22 mouse cellular contexts compared by ENCODE assay signal in genomic region chr13:56280356-56280755, GRCm38 (mm10). TPM values are rescaled to one million over a fixed set of nuclear protein-coding genes. Genes with fewer than 3 reads are reported as not detected.
DNase-seq lines count a peak whose midpoint lies in the region; ATAC-seq and TF ChIP-seq lines count a peak whose summit lies in the region.
"Had no signal": no experiment of that assay in that cellular context is flagged by ENCODE, and none has a peak within 500 bp of the region (broad histone marks: within the 10 kb centered on the region; RNA-seq: fewer than 3 reads in every experiment).

No protein-coding gene starts in this region.

- no peak overlapping the region for H3K9ac ChIP-seq in liver, embryonic 14.5 days (replicated peaks)
- no peak overlapping the region for H3K9ac ChIP-seq in liver, embryonic 12.5 days
- H3K9ac ChIP-seq in ES-E14 (ENCODE audit: insufficient read depth, low read depth, low read length, poor library complexity, severe bottlenecking) = no peak overlapping the region
- H3K9ac ChIP-seq: forebrain, embryonic 15.5 days; hindbrain, embryonic 15.5 days; limb, embryonic 15.5 days; neural tube, embryonic 15.5 days had no signal

- no peak overlapping the region for H3K4me3 ChIP-seq in gastrocnemius, adult 2 months
- H3K4me3 ChIP-seq in liver, embryonic 14.5 days (ENCODE audit: insufficient read depth in 1 of 2, low read depth in 2 of 2, low read length in 2 of 2) = no peak overlapping the region
- no peak overlapping the region for H3K4me3 ChIP-seq in liver, embryonic 12.5 days
- no peak overlapping the region for H3K4me3 ChIP-seq in ES-E14 (ENCODE audit: insufficient read depth in 1 of 2, low read depth in 1 of 2, low read length in 2 of 2, poor library complexity in 1 of 2, severe bottlenecking in 1 of 2)
- H3K4me3 ChIP-seq: forebrain, embryonic 15.5 days; hindbrain, embryonic 15.5 days; limb, embryonic 15.5 days; midbrain, embryonic 10.5 days; neural tube, embryonic 15.5 days had no signal

- TF ChIP-seq CTCF in gastrocnemius, adult 2 months (IDR thresholded peaks at IDR 0.05) = peak; percentile 38
- peak; percentile 40; the same call in 1 of the 2 replicates for TF ChIP-seq CTCF in liver, embryonic 14.5 days (IDR thresholded peaks at IDR 0.05; ENCODE audit: low read depth)

- in situ Hi-C loops in ES-E14 (cut with MboI; ENCODE audit: low sequenced_read_pairs in 2 of 2, unreplicated experiment in 2 of 2) = loop anchor here (5.0 to 25.0 kb wide), 2 partner anchors 147 to 157 kb away; partner anchors contain the start of genes Gm3045 (in 2 of the 2) and Slc25a48 (in 1 of the 2)

- no peak for TF ChIP-seq EP300 in liver, embryonic 14.5 days (IDR thresholded peaks at IDR 0.05; ENCODE audit: low read depth)

- no peak for ATAC-seq in liver, embryonic 14.5 days (ENCODE audit: insufficient read depth)
- ATAC-seq in liver, embryonic 12.5 days = no peak
- ATAC-seq: forebrain, embryonic 15.5 days had no signal

- no peak overlapping the region for H3K27ac ChIP-seq in gastrocnemius, adult 2 months
- no peak overlapping the region for H3K27ac ChIP-seq in liver, embryonic 14.5 days
- no peak overlapping the region for H3K27ac ChIP-seq in liver, embryonic 12.5 days
- H3K27ac ChIP-seq in ES-E14 (ENCODE audit: insufficient read depth, low read depth, low read length, poor library complexity, severe bottlenecking) = no peak overlapping the region
- H3K27ac ChIP-seq: forebrain, embryonic 15.5 days; hindbrain, embryonic 15.5 days; limb, embryonic 15.5 days; midbrain, embryonic 10.5 days; neural tube, embryonic 15.5 days had no signal

- no peak overlapping the region for H3K4me2 ChIP-seq in liver, embryonic 14.5 days (ENCODE audit: low read depth)
- H3K4me2 ChIP-seq in liver, embryonic 12.5 days = no peak overlapping the region
- H3K4me2 ChIP-seq: forebrain, embryonic 15.5 days; hindbrain, embryonic 15.5 days; limb, embryonic 15.5 days; neural tube, embryonic 15.5 days had no signal

- no peaks in the 10 kb centered on the region for H3K9me3 ChIP-seq in liver, embryonic 14.5 days (ENCODE audit: control insufficient read depth, low read length)
- H3K9me3 ChIP-seq in liver, embryonic 12.5 days (replicated peaks) = no peaks in the 10 kb centered on the region
- H3K9me3 ChIP-seq in ES-E14 (ENCODE audit: control insufficient read depth, insufficient read depth, low read depth, low read length) = no peaks in the 10 kb centered on the region
- H3K9me3 ChIP-seq: forebrain, embryonic 15.5 days; hindbrain, embryonic 15.5 days; limb, embryonic 15.5 days; midbrain, embryonic 10.5 days; neural tube, embryonic 15.5 days had no signal

- intact Hi-C loops in gastrocnemius, adult 2 months (cut with DNase I) = no loop called here

- no peaks in the 10 kb centered on the region for H3K36me3 ChIP-seq in liver, embryonic 14.5 days (replicated peaks; ENCODE audit: control insufficient read depth, insufficient read depth, low read depth)
- H3K36me3 ChIP-seq in liver, embryonic 12.5 days = no peaks in the 10 kb centered on the region
- no peaks in the 10 kb centered on the region for H3K36me3 ChIP-seq in ES-E14 (ENCODE audit: control insufficient read depth, insufficient read depth, low read length, poor library complexity, severe bottlenecking)
- H3K36me3 ChIP-seq: forebrain, embryonic 15.5 days; hindbrain, embryonic 15.5 days; limb, embryonic 15.5 days; midbrain, embryonic 10.5 days; neural tube, embryonic 15.5 days had no signal

- H3K4me1 ChIP-seq in liver, embryonic 14.5 days (replicated peaks; ENCODE audit: control insufficient read depth in 2 of 2, insufficient read depth in 2 of 2, low read length in 1 of 2) = no peaks in the 10 kb centered on the region
- no peaks in the 10 kb centered on the region for H3K4me1 ChIP-seq in liver, embryonic 12.5 days
- no peaks in the 10 kb centered on the region for H3K4me1 ChIP-seq in ES-E14 (ENCODE audit: control insufficient read depth in 2 of 2, insufficient read depth in 2 of 2, low read length in 2 of 2, poor library complexity in 1 of 2)
- H3K4me1 ChIP-seq: forebrain, embryonic 15.5 days; hindbrain, embryonic 15.5 days; limb, embryonic 15.5 days; neural tube, embryonic 15.5 days had no signal

- no peaks in the 10 kb centered on the region for H3K27me3 ChIP-seq in liver, embryonic 14.5 days (ENCODE audit: control insufficient read depth, insufficient read depth, low read length)
- no peaks in the 10 kb centered on the region for H3K27me3 ChIP-seq in liver, embryonic 12.5 days (replicated peaks)
- H3K27me3 ChIP-seq: forebrain, embryonic 15.5 days; hindbrain, embryonic 15.5 days; limb, embryonic 15.5 days; neural tube, embryonic 15.5 days had no signal

- DNase-seq in gastrocnemius, adult 2 months = no peak
- DNase-seq in gastrocnemius, postnatal 10 days = no peak
- DNase-seq in liver, embryonic 14.5 days (ENCODE audit: low read depth in 3 of 3, low spot score in 3 of 3) = no peak
- DNase-seq in ES-E14 (ENCODE audit: low read depth, low spot score) (peak; percentile 22), adipocyte (ENCODE audit: low spot score) (no peak)
- DNase-seq in induced T-regulatory cell, adult 2 months (ENCODE audit: low read depth) = peak; percentile 35
- DNase-seq in adrenal gland, postnatal 4 days (ENCODE audit: low spot score in 2 of 2) = no peak
- DNase-seq: adrenal gland, adult 2 months; cerebellum, adult 9-10 months; heart, postnatal 10 days; kidney, adult 9 months; lung, postnatal 36 days had no signal

- WGBS in liver, embryonic 14.5 days (ENCODE audit: insufficient replicate concordance) = 57% methylated on average over 6 of the region's 6 CpGs
- 64% methylated on average over 6 of the region's 6 CpGs for WGBS in liver, embryonic 12.5 days (ENCODE audit: insufficient replicate concordance)

TF ChIP-seq in ES-E14, 5 proteins besides CTCF, POLR2A, EP300 and RAD21:
- TF ChIP-seq HCFC1 (IDR thresholded peaks at IDR 0.05; ENCODE audit: borderline replicate concordance, insufficient read depth, low read length) = no peak
- TF ChIP-seq ZC3H11A (IDR thresholded peaks at IDR 0.05; ENCODE audit: borderline replicate concordance, low read depth, low read length) = peak; percentile 16; the same call in 1 of the 2 replicates
TF ChIP-seq in ES-E14: peak in this region for 1.

RNA-seq across cellular contexts. Expression of gene Cxcl14, which starts 16.0 kb away (rescaled TPM):
- 10 to 100 TPM; 30.7 to 35.6 TPM for total RNA-seq in gastrocnemius, adult 2 months (2021)
- total RNA-seq in gastrocnemius, postnatal 10 days (2021) = 10 to 100 TPM; 15.8 to 20.0 TPM
- 0.10 and 0.20 TPM in 2 replicates for polyA plus RNA-seq in liver, embryonic 14.5 days (2012; rRNA removed)
- polyA plus RNA-seq in liver, embryonic 14.5 days (2014; fragmentation: Nextera tagmentation; extraction: Ambion mirVana) = not detected in 2 replicates
- polyA plus RNA-seq in liver, embryonic 12.5 days (2016; fragmentation: Nextera tagmentation; extraction: Ambion mirVana) = 0.41 and 1.6 TPM in 2 replicates
- total RNA-seq in ES-E14 (2012; rRNA removed) = 2.6 and 2.8 TPM in 2 replicates
- 10 to 100 TPM; 28.0 to 30.1 TPM for total RNA-seq in adrenal gland, postnatal 4 days (2021)

RNA-seq across cellular contexts. Expression of gene Neurog1, which starts 28.4 kb away (rescaled TPM):
- not detected for total RNA-seq in gastrocnemius, adult 2 months (2021)
- total RNA-seq in gastrocnemius, postnatal 10 days (2021) = not detected
- polyA plus RNA-seq in liver, embryonic 14.5 days (2012; rRNA removed) = not detected in 2 replicates
- not detected in 2 replicates for polyA plus RNA-seq in liver, embryonic 14.5 days (2014; fragmentation: Nextera tagmentation; extraction: Ambion mirVana)
- polyA plus RNA-seq in liver, embryonic 12.5 days (2016; fragmentation: Nextera tagmentation; extraction: Ambion mirVana) = not detected in 2 replicates
- total RNA-seq in ES-E14 (2012; rRNA removed) = 0.45 and 0.48 TPM in 2 replicates
- total RNA-seq in adrenal gland, postnatal 4 days (2021) = not detected
- total RNA-seq: adrenal gland, adult 2 months; gastrocnemius, adult 18-20 months; heart, adult 8-10 months; heart, postnatal 10 days; left cerebral cortex, postnatal 10 days had no signal
- polyA plus RNA-seq: adrenal gland, adult 2 months; limb, embryonic 15.5 days; spleen, adult 2 months had no signal

Comparison
In these comparisons a context has a peak if more than half of its experiments do, and no peak if none do; other contexts are left out.
1. DNase-seq: peak in ES-E14 (single experiment) and induced T-regulatory cell, adult 2 months (single experiment); none in gastrocnemius, adult 2 months (single experiment), gastrocnemius, postnatal 10 days (single experiment), liver, embryonic 14.5 days (0 of 3), adipocyte (single experiment) and adrenal gland, postnatal 4 days (0 of 2).